Mouse (Mus musculus) forebrain, embryonic 12.5 days (tissue): Measurements from ENCODE around the gene Rgs3. TPM values are rescaled to one million over a fixed set of nuclear protein-coding genes. Genes with fewer than 3 reads are reported as not detected.

Source experiments
- ATAC-seq: fragments of 200-750 bp; cut with Nextera tagmentation; 2 replicates; pipeline ENCODE4 v1.8.0; 2017; ENCODE audit warnings: moderate TSS enrichment; ENCODE audit not compliant: low FRiP score
- H3K27ac ChIP-seq: fragments of 300-500 bp; sonication (generic); 2 replicates; pipeline ENCODE4 v1.5.1; 2016; ENCODE audit warnings: mild to moderate bottlenecking
- H3K27me3 ChIP-seq: fragments of 300-500 bp; sonication (generic); 2 replicates; pipeline ENCODE4 v1.6.1; 2016; ENCODE audit warnings: mild to moderate bottlenecking
- H3K36me3 ChIP-seq: fragments of 300-500 bp; sonication (generic); replicated peaks from 2 replicates; pipeline ENCODE4 v1.6.1; 2016; ENCODE audit warnings: mild to moderate bottlenecking
- H3K4me1 ChIP-seq: fragments of 300-500 bp; sonication (generic); 2 replicates; pipeline ENCODE4 v1.6.1; 2016
- H3K4me2 ChIP-seq: fragments of 300-500 bp; sonication (generic); 2 replicates; pipeline ENCODE4 v1.6.1; 2016; ENCODE audit warnings: mild to moderate bottlenecking, moderate library complexity
- H3K4me3 ChIP-seq: fragments of 300-500 bp; sonication (generic); replicated peaks from 2 replicates; pipeline ENCODE4 v1.5.1; 2016; ENCODE audit warnings: mild to moderate bottlenecking
- H3K9ac ChIP-seq: fragments of 300-500 bp; sonication (generic); 2 replicates; pipeline ENCODE4 v1.6.1; 2016; ENCODE audit warnings: mild to moderate bottlenecking
- H3K9me3 ChIP-seq: fragments of 300-500 bp; sonication (generic); 2 replicates; pipeline ENCODE4 v1.6.1; 2016
- WGBS: fragments of 180-500 bp; shearing (Covaris S2); methylation state at CpG from one replicate; pipeline ENCODE4 v1.1.7; 2016; 5-methylcytosine and 5-hydroxymethylcytosine counted together
- polyA plus RNA-seq: library from polyadenylated mRNA; unstranded; fragments of >200 nt; fragmentation: Nextera tagmentation; extraction: Ambion mirVana; gene quantifications from 2 replicates; pipeline ENCODE4 v1.2.1, GENCODE M21; 2016

Rgs3 gene
- polyA plus RNA-seq, 1 experiment from 2014 or later = 54.3 TPM

- WGBS = 91% methylated on average over 2 of the region's 2 CpGs
- Histone ChIP-seq H3K4me3 (no peak overlapping the region), H3K4me1 (peaks cover 37% of the 10 kb centered on the region), H3K27me3 (no peaks in the 10 kb centered on the region), H3K4me2 (no peak overlapping the region), H3K9ac (no peak overlapping the region), H3K27ac (no peak overlapping the region), H3K9me3 (no peaks in the 10 kb centered on the region), H3K36me3 (peaks cover 14% of the 10 kb centered on the region)
- no peak for ATAC-seq
Measured at GRCm38 (mm10) chr4:62520892-62521400, 38.7 kb upstream of the Rgs3 start.

- WGBS = under 1% methylated on average over 59 of the region's 59 CpGs
- ATAC-seq = peak; percentile 98
- Histone ChIP-seq H3K27me3 (no peaks in the 10 kb centered on the region), H3K36me3 (peaks cover 14% of the 10 kb centered on the region), H3K9ac (peak within 1 kb of the TSS; percentile 77), H3K9me3 (no peaks in the 10 kb centered on the region), H3K4me1 (peaks cover 18% of the 10 kb centered on the region), H3K4me2 (peak within 1 kb of the TSS; percentile 88), H3K4me3 (peak within 1 kb of the TSS; percentile 81), H3K27ac (peak within 1 kb of the TSS; percentile 93)
Measured at GRCm38 (mm10) chr4:62524651-62525488, 34.8 kb upstream of the Rgs3 start, which contains the start of the genes Pole3 and 4933430I17Rik. Gene Pole3 (minus strand): TSS chr4:62525068. Gene 4933430I17Rik (plus strand): TSS chr4:62525369.

- no peak for ATAC-seq
- Histone ChIP-seq H3K9ac (no peak overlapping the region), H3K4me2 (peak overlapping the region; percentile 88), H3K27me3 (no peaks in the 10 kb centered on the region), H3K27ac (no peak overlapping the region), H3K36me3 (peaks cover 14% of the 10 kb centered on the region), H3K4me1 (peaks cover 13% of the 10 kb centered on the region), H3K4me3 (peak overlapping the region; percentile 81), H3K9me3 (no peaks in the 10 kb centered on the region)
- 2% methylated on average over 10 of the region's 10 CpGs for whole genome bisulfite sequencing
Measured at GRCm38 (mm10) chr4:62525489-62525811, 34.2 kb upstream of the Rgs3 start.

GRCm38 (mm10) chr4:62526256-62526655 is 33.4 kb upstream of the Rgs3 start:
- Histone ChIP-seq H3K27me3 (no peaks in the 10 kb centered on the region), H3K9me3 (no peaks in the 10 kb centered on the region), H3K36me3 (peaks cover 14% of the 10 kb centered on the region), H3K4me2 (no peak overlapping the region), H3K9ac (no peak overlapping the region), H3K27ac (no peak overlapping the region), H3K4me3 (no peak overlapping the region), H3K4me1 (peaks cover 11% of the 10 kb centered on the region)
- WGBS = 59% methylated on average over 2 of the region's 2 CpGs
- ATAC-seq = no peak

GRCm38 (mm10) chr4:62527655-62528054 is 32.0 kb upstream of the Rgs3 start:
- Histone ChIP-seq H3K27me3 (no peaks in the 10 kb centered on the region), H3K9ac (no peak overlapping the region), H3K4me3 (no peak overlapping the region), H3K9me3 (no peaks in the 10 kb centered on the region), H3K27ac (no peak overlapping the region), H3K4me1 (peaks cover 11% of the 10 kb centered on the region), H3K36me3 (peaks cover 9% of the 10 kb centered on the region), H3K4me2 (no peak overlapping the region)
- WGBS = 85% methylated on average over 4 of the region's 4 CpGs
- no peak for ATAC-seq

- H3K27me3 ChIP-seq = no peaks in the 10 kb centered on the region
- H3K4me1 ChIP-seq = no peaks in the 10 kb centered on the region; the same call in 1 of the 2 replicates
- no peaks in the 10 kb centered on the region for H3K36me3 ChIP-seq
- H3K27ac ChIP-seq = no peak overlapping the region
- H3K4me3 ChIP-seq = no peak overlapping the region
- ATAC-seq = no peak
- no peaks in the 10 kb centered on the region for H3K9me3 ChIP-seq
- WGBS = 87% methylated on average over 6 of the region's 6 CpGs
- H3K9ac ChIP-seq = no peak overlapping the region
- no peak overlapping the region for H3K4me2 ChIP-seq
Measured at GRCm38 (mm10) chr4:62533729-62534128, 25.9 kb upstream of the Rgs3 start.

- Histone ChIP-seq H3K9ac (no peak overlapping the region), H3K27ac (no peak overlapping the region), H3K4me2 (no peak overlapping the region), H3K27me3 (no peaks in the 10 kb centered on the region), H3K4me3 (no peak overlapping the region), H3K9me3 (no peaks in the 10 kb centered on the region), H3K4me1 (no peaks in the 10 kb centered on the region), H3K36me3 (no peaks in the 10 kb centered on the region)
- no peak for ATAC-seq
- WGBS = 78% methylated on average over 3 of the region's 3 CpGs
Measured at GRCm38 (mm10) chr4:62541802-62542201, 17.8 kb upstream of the Rgs3 start.

- Histone ChIP-seq H3K27me3 (no peaks in the 10 kb centered on the region), H3K9me3 (no peaks in the 10 kb centered on the region), H3K4me3 (no peak overlapping the region), H3K27ac (no peak overlapping the region), H3K4me1 (no peaks in the 10 kb centered on the region), H3K4me2 (no peak overlapping the region), H3K9ac (no peak overlapping the region), H3K36me3 (no peaks in the 10 kb centered on the region)
- 87% methylated on average over 6 of the region's 6 CpGs for WGBS
- ATAC-seq = no peak
Measured at GRCm38 (mm10) chr4:62543782-62544181, 15.9 kb upstream of the Rgs3 start.

- H3K9me3 ChIP-seq = no peaks in the 10 kb centered on the region
Measured at GRCm38 (mm10) chr4:62544801-62545200, 14.8 kb upstream of the Rgs3 start.

GRCm38 (mm10) chr4:62551966-62552365 is 7.7 kb upstream of the Rgs3 start:
- H3K4me1 ChIP-seq = no peaks in the 10 kb centered on the region
- no peaks in the 10 kb centered on the region for H3K27me3 ChIP-seq
- no peaks in the 10 kb centered on the region for H3K36me3 ChIP-seq
- no peak for ATAC-seq
- H3K4me2 ChIP-seq = no peak overlapping the region
- H3K27ac ChIP-seq = no peak overlapping the region
- no peak overlapping the region for H3K4me3 ChIP-seq
- H3K9ac ChIP-seq = no peak overlapping the region
- H3K9me3 ChIP-seq = no peaks in the 10 kb centered on the region
- 87% methylated on average over 7 of the region's 7 CpGs for WGBS

More at GRCm38 (mm10) chr4:62544801-62545200, 14.8 kb upstream of the Rgs3 start:
- Histone ChIP-seq H3K4me2 (no peak overlapping the region), H3K27me3 (no peaks in the 10 kb centered on the region), H3K27ac (no peak overlapping the region), H3K9ac (no peak overlapping the region), H3K4me3 (no peak overlapping the region), H3K36me3 (no peaks in the 10 kb centered on the region), H3K4me1 (no peaks in the 10 kb centered on the region)
- ATAC-seq = no peak

GRCm38 (mm10) chr4:62557436-62557835 is 2.2 kb upstream of the Rgs3 start:
- Histone ChIP-seq H3K4me2 (no peak overlapping the region), H3K4me1 (peaks cover 5% of the 10 kb centered on the region; the same call in 1 of the 2 replicates), H3K9ac (no peak overlapping the region), H3K27me3 (peaks cover 9% of the 10 kb centered on the region), H3K9me3 (no peaks in the 10 kb centered on the region), H3K4me3 (no peak overlapping the region), H3K27ac (no peak overlapping the region), H3K36me3 (no peaks in the 10 kb centered on the region)
- no peak for ATAC-seq
- 72% methylated on average over 3 of the region's 3 CpGs for WGBS

GRCm38 (mm10) chr4:62560963-62561629 is 1.4 kb downstream of the Rgs3 start:
- H3K9me3 ChIP-seq = no peaks in the 10 kb centered on the region
- WGBS = 23% methylated on average over 4 of the region's 4 CpGs
- ATAC-seq = peak; percentile 85
- no peaks in the 10 kb centered on the region for H3K36me3 ChIP-seq
- no peak overlapping the region for H3K4me2 ChIP-seq
- H3K4me3 ChIP-seq = no peak overlapping the region
- H3K27ac ChIP-seq = no peak overlapping the region
- H3K9ac ChIP-seq = no peak overlapping the region
- peaks cover 9% of the 10 kb centered on the region for H3K27me3 ChIP-seq
- peaks cover 5% of the 10 kb centered on the region; the same call in 1 of the 2 replicates for H3K4me1 ChIP-seq
